Mouse (Mus musculus): ENCODE data around the gene Timp4. TPM values are rescaled to one million over a fixed set of nuclear protein-coding genes. Genes with fewer than 3 reads are reported as not detected.

Gene Timp4
- polyA plus RNA-seq (2017; shearing (Covaris generic)): not detected

GRCm38 (mm10) chr6:115252099-115252873 lies at the start of gene Timp4:
TSS of gene Timp4 (minus strand) at chr6:115252205.

DNA sequence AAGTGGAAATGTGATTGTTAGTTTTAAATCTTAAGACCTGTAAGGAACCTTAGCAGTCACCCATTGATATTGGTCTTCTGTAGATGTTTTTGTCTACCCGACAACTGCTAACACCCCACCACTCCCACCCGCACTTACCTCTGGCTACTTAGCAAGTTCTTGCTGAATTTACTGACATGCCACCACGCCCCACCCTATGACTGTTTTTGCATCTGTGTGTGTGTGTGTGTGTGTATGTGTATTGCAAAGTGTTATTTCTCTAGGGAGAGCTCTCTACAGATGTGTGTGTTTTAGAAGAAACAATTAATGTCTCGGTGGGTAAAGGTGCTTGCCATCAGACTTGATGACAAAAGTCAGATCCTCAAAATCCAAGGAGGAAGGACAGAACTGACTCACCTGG lies 25.0 kb downstream of the Timp4 start, which contains the start of gene Gm17482:
Gene Gm17482 (plus strand): TSS at position 301 of the 400 bp plus-strand sequence.

Other genes starting within 250 kb of the Timp4 start
- gene Tamm41, start 214.3 kb downstream of the Timp4 start, polyA plus RNA-seq (2017; shearing (Covaris generic)): 32.5 TPM
- not detected for gene Syn2, start 117.3 kb downstream of the Timp4 start, polyA plus RNA-seq (2017; shearing (Covaris generic))
- gene Gm17482, start 24.9 kb downstream of the Timp4 start, polyA plus RNA-seq (2017; shearing (Covaris generic)): not detected
- not detected for gene Pparg, start 108.7 kb upstream of the Timp4 start, polyA plus RNA-seq (2017; shearing (Covaris generic))